Mouse (Mus musculus) forebrain, postnatal 0 days (tissue): ENCODE data around the gene Cdyl2. TPM values are rescaled to one million over a fixed set of nuclear protein-coding genes. Genes with fewer than 3 reads are reported as not detected.

Experiments used
- ATAC-seq: fragments of 200-750 bp; cut with Nextera tagmentation; 2 replicates; pipeline ENCODE4 v1.8.0; 2017; ENCODE audit warnings: mild to moderate bottlenecking, moderate library complexity
- DNase-seq: peaks from one replicate; pipeline ENCODE4 v3.0.0-alpha.2; 2015
- H3K27ac ChIP-seq: fragments of 300-500 bp; sonication (generic); 2 replicates; pipeline ENCODE4 v1.5.1; 2014; ENCODE audit warnings: low read depth, mild to moderate bottlenecking, antibody characterized with exemption, low read length, moderate library complexity, mixed read lengths
- H3K27me3 ChIP-seq: fragments of 300-500 bp; sonication (generic); 2 replicates; pipeline ENCODE4 v1.6.1; 2014; ENCODE audit warnings: mild to moderate bottlenecking, low read length, mixed read lengths; ENCODE audit not compliant: insufficient read depth
- H3K36me3 ChIP-seq: fragments of 300-500 bp; sonication (generic); 2 replicates; pipeline ENCODE4 v1.6.1; 2014; ENCODE audit warnings: mild to moderate bottlenecking, moderate library complexity; ENCODE audit not compliant: insufficient read depth
- H3K4me1 ChIP-seq: fragments of 300-500 bp; sonication (generic); 2 replicates; pipeline ENCODE4 v1.6.1; 2014; ENCODE audit warnings: antibody characterized with exemption; ENCODE audit not compliant: insufficient read depth
- H3K4me2 ChIP-seq: fragments of 300-500 bp; sonication (generic); 2 replicates; pipeline ENCODE4 v1.6.1; 2014; ENCODE audit warnings: low read depth, mild to moderate bottlenecking, moderate library complexity
- H3K4me3 ChIP-seq: fragments of 300-500 bp; sonication (generic); 2 replicates; pipeline ENCODE4 v1.5.1; 2014; ENCODE audit warnings: low read depth, low read length, mixed read lengths
- H3K9ac ChIP-seq: fragments of 300-500 bp; sonication (generic); 2 replicates; pipeline ENCODE4 v1.6.1; 2014; ENCODE audit warnings: mild to moderate bottlenecking
- H3K9me3 ChIP-seq: fragments of 300-500 bp; sonication (generic); 2 replicates; pipeline ENCODE4 v1.6.1; 2016; ENCODE audit warnings: low read length
- CTCF ChIP-seq: sonication (generic); IDR thresholded peaks from 2 replicates; pipeline ENCODE4 v1.5.1; 2016; ENCODE audit warnings: antibody characterized with exemption, control low read depth, low read depth
- WGBS: fragments of 180-500 bp; shearing (Covaris S2); extraction: QIAGEN DNeasy Blood & Tissue Kit; methylation state at CpG from one replicate; pipeline ENCODE4 v1.1.7; 2014; 5-methylcytosine and 5-hydroxymethylcytosine counted together
- polyA plus RNA-seq: library from polyadenylated mRNA; unstranded; fragments of >200 nt; fragmentation: Nextera tagmentation; extraction: Ambion mirVana; gene quantifications from 2 replicates; pipeline ENCODE4 v1.2.1, GENCODE M21; 2015
- total RNA-seq: library from RNA; depleted of rRNA; stranded (reverse); fragments of >200 nt; gene quantifications from 2 replicates; pipeline ENCODE4 v1.2.3, GENCODE M21; 2014

Gene Cdyl2
- total and polyA plus RNA-seq, 2 experiments from 2014 or later: 10.8 to 11.9 TPM

GRCm38 (mm10) chr8:116707496-116707895 is 25.3 kb downstream of the Cdyl2 start:
- H3K9me3 ChIP-seq: peaks cover 9% of the 10 kb centered on the region; the same call in 1 of the 2 replicates
- no peak for ATAC-seq
- H3K27me3 ChIP-seq: no peaks in the 10 kb centered on the region
- WGBS: 92% methylated on average over 3 of the region's 3 CpGs
- no peak for TF ChIP-seq CTCF
- H3K9ac ChIP-seq: no peak overlapping the region
- no peak overlapping the region for H3K27ac ChIP-seq
- DNase-seq: no peak
- H3K4me3 ChIP-seq: no peak overlapping the region
- H3K4me2 ChIP-seq: no peak overlapping the region
- no peaks in the 10 kb centered on the region for H3K36me3 ChIP-seq
- H3K4me1 ChIP-seq: no peaks in the 10 kb centered on the region

- ATAC-seq (no peak), DNase-seq (no peak)
- H3K27ac ChIP-seq: no peak overlapping the region
- peaks cover 13% of the 10 kb centered on the region; the same call in 1 of the 2 replicates for H3K9me3 ChIP-seq
- no peak overlapping the region for H3K4me3 ChIP-seq
- no peak for TF ChIP-seq CTCF
- no peaks in the 10 kb centered on the region for H3K4me1 ChIP-seq
- WGBS: 92% methylated on average over 6 of the region's 6 CpGs
- H3K4me2 ChIP-seq: no peak overlapping the region
- H3K36me3 ChIP-seq: no peaks in the 10 kb centered on the region
- no peak overlapping the region for H3K9ac ChIP-seq
- H3K27me3 ChIP-seq: no peaks in the 10 kb centered on the region
Observed at GRCm38 (mm10) chr8:116702501-116702900, 30.3 kb downstream of the Cdyl2 start.

GRCm38 (mm10) chr8:116692931-116693330 is 39.9 kb downstream of the Cdyl2 start:
- Histone ChIP-seq H3K27ac (no peak overlapping the region), H3K9me3 (0 out of 2 replicates have a peak, but pooled peaks cover 6% of the 10 kb centered on the region), H3K4me3 (no peak overlapping the region), H3K4me1 (no peaks in the 10 kb centered on the region), H3K9ac (no peak overlapping the region), H3K36me3 (no peaks in the 10 kb centered on the region), H3K4me2 (no peak overlapping the region), H3K27me3 (no peaks in the 10 kb centered on the region)
- ATAC-seq (no peak), DNase-seq (no peak)
- WGBS: 86% methylated on average over 15 of the region's 15 CpGs
- no peak for TF ChIP-seq CTCF

GRCm38 (mm10) chr8:116689741-116690140 is 43.0 kb downstream of the Cdyl2 start:
- WGBS: 95% methylated on average over 3 of the region's 3 CpGs
- Histone ChIP-seq H3K27me3 (no peaks in the 10 kb centered on the region), H3K4me2 (no peak overlapping the region), H3K9ac (no peak overlapping the region), H3K4me3 (no peak overlapping the region), H3K27ac (no peak overlapping the region), H3K9me3 (no peaks in the 10 kb centered on the region), H3K4me1 (no peaks in the 10 kb centered on the region), H3K36me3 (no peaks in the 10 kb centered on the region)
- ATAC-seq: no peak
- TF ChIP-seq CTCF: no peak
- no peak for DNase-seq

GRCm38 (mm10) chr8:116676174-116676573 is 56.6 kb downstream of the Cdyl2 start:
- Histone ChIP-seq H3K36me3 (no peaks in the 10 kb centered on the region), H3K9ac (no peak overlapping the region), H3K4me1 (no peaks in the 10 kb centered on the region), H3K4me3 (no peak overlapping the region), H3K9me3 (no peaks in the 10 kb centered on the region), H3K27me3 (no peaks in the 10 kb centered on the region), H3K4me2 (no peak overlapping the region), H3K27ac (no peak overlapping the region)
- no peak for ATAC-seq
- no peak for TF ChIP-seq CTCF
- 90% methylated on average over 1 of the region's 1 CpGs for WGBS
- DNase-seq: no peak

GRCm38 (mm10) chr8:116673966-116674805 is 58.6 kb downstream of the Cdyl2 start:
- no peak for TF ChIP-seq CTCF
- Histone ChIP-seq H3K4me2 (no peak overlapping the region), H3K9ac (no peak overlapping the region), H3K9me3 (no peaks in the 10 kb centered on the region), H3K27me3 (no peaks in the 10 kb centered on the region), H3K4me1 (no peaks in the 10 kb centered on the region), H3K4me3 (no peak overlapping the region), H3K27ac (no peak overlapping the region), H3K36me3 (no peaks in the 10 kb centered on the region)
- DNase-seq (no peak), ATAC-seq (no peak)
- 80% methylated on average over 10 of the region's 10 CpGs for whole genome bisulfite sequencing

GRCm38 (mm10) chr8:116673493-116673892 is 59.3 kb downstream of the Cdyl2 start:
- TF ChIP-seq CTCF: no peak
- Histone ChIP-seq H3K36me3 (no peaks in the 10 kb centered on the region), H3K4me2 (no peak overlapping the region), H3K27ac (no peak overlapping the region), H3K27me3 (no peaks in the 10 kb centered on the region), H3K4me3 (no peak overlapping the region), H3K4me1 (no peaks in the 10 kb centered on the region), H3K9me3 (no peaks in the 10 kb centered on the region), H3K9ac (no peak overlapping the region)
- DNase-seq: no peak
- ATAC-seq: no peak
- WGBS: 85% methylated on average over 8 of the region's 8 CpGs
